Mouse (Mus musculus): ENCODE results near the gene Bank1. TPM values are rescaled to one million over a fixed set of nuclear protein-coding genes. Genes with fewer than 3 reads are reported as not detected.

Gene Bank1
- polyA plus RNA-seq, 1 experiment from 2014 or later, result 1.9 TPM

DNA sequence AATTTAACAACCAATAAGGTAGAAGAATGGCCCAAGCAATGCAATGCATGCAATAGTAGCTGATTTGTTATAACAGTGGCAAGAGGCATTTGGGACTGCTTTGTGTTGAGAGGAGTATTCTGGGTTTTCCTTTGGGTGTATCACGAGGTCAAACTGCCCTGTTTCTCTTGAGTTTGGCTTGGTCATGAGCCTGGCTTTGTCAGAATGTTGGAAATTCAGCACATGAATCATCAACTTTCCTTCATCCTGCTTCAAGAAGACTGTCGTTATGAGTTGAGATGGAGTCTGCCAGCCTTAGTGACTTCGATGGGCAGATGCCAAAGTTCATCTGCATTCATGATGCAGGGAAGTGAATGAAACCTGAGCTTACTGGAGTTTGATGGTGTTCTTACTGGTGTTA lies 175.0 kb downstream of the Bank1 start:
- no peak for ATAC-seq
- Histone ChIP-seq H3K36me3 (no peaks in the 10 kb centered on the region), H3K4me3 (replicated peaks) (no peak overlapping the region), H3K9ac (no peak overlapping the region), H3K4me2 (replicated peaks) (no peak overlapping the region), H3K27me3 (replicated peaks) (no peaks in the 10 kb centered on the region), H3K9me3 (no peaks in the 10 kb centered on the region), H3K4me1 (replicated peaks) (no peaks in the 10 kb centered on the region), H3K27ac (no peak overlapping the region)
- WGBS, result 81% methylated on average over 3 of the region's 3 CpGs

DNA sequence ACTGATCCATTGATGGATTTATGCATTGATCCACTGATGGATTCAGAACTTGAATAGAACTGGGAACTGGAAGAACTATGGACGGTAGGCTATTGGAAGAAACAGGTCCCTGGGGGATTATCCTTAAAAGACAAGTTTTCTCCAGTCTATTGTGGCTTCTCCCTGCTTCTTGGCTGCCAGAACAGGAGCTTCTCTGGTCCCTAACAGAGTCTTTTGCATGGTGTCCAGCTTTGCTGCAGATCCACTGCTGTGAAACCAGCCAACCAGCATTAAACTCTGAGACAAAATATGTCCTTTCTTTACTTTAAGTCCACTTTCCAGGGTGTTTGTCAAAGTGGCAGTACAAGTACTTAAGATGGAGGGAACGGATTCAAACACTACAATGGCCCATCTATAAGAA lies 178.7 kb downstream of the Bank1 start:
- Histone ChIP-seq H3K4me1 (replicated peaks) (no peaks in the 10 kb centered on the region), H3K36me3 (no peaks in the 10 kb centered on the region), H3K27ac (no peak overlapping the region), H3K27me3 (replicated peaks) (no peaks in the 10 kb centered on the region), H3K4me2 (replicated peaks) (no peak overlapping the region), H3K4me3 (replicated peaks) (no peak overlapping the region), H3K9me3 (no peaks in the 10 kb centered on the region), H3K9ac (no peak overlapping the region)
- WGBS, result 82% methylated on average over 2 of the region's 2 CpGs
- ATAC-seq, result no peak

DNA sequence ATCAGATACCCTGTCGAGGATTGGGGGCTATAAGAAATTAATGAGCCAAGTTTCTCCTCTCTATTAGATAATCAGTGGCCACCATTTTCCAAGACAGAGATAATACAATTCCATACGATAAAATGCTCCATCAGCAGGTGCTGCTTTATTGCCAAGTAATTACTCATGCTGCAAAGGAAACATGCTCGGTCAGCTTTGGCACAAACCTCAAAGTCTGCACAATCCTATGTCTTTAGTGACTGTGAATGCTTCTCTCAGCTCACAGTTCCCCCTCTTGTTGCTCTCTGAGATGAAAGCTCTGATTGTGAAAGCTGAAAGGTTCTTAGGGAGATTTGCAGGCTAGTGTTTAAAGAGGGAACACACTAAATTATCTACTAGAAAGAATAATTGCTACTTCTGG lies 193.9 kb downstream of the Bank1 start:
- Histone ChIP-seq H3K27me3 (replicated peaks) (no peaks in the 10 kb centered on the region), H3K27ac (no peak overlapping the region), H3K9ac (no peak overlapping the region), H3K9me3 (no peaks in the 10 kb centered on the region), H3K36me3 (no peaks in the 10 kb centered on the region), H3K4me1 (replicated peaks) (no peaks in the 10 kb centered on the region), H3K4me3 (replicated peaks) (no peak overlapping the region), H3K4me2 (replicated peaks) (no peak overlapping the region)
- ATAC-seq, result no peak
- 67% methylated on average over 3 of the region's 3 CpGs for WGBS

DNA sequence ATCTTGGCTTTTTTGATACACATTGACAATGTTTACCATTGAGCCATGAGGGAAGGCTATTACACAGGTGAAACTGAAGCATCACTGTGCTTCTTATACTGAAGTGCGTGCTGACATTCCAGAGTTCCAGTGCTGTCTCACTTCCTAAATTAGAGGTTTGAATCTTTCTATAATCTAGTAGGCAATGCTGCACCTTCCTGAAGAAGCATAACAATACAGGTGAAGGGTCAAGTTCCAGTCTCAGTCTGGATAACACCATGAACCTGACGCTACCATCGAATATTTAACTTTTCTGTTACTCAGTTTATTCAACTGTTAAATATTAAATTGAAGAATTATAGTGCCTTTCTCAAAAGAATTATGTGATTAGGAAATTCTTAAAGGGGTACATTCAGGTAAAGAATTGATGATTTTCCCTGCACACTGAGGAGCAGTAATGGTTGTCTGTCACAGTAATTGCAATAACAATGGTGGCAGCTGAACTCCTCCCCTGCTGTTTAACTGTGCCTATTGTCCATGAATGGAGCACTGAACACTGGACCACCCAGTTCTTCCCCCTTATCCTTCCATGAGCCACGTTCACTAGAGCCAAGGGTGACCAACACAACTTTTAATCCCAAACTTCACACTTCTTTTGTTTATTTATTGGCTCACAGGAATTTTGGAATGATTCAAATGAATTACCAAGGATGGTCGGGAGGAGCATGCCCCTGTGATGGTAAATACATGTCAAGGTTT lies 210.2 kb downstream of the Bank1 start:
- Histone ChIP-seq H3K4me2 (replicated peaks) (no peak overlapping the region), H3K4me3 (replicated peaks) (no peak overlapping the region), H3K27ac (no peak overlapping the region), H3K27me3 (replicated peaks) (no peaks in the 10 kb centered on the region), H3K36me3 (no peaks in the 10 kb centered on the region), H3K4me1 (replicated peaks) (no peaks in the 10 kb centered on the region), H3K9ac (no peak overlapping the region), H3K9me3 (no peaks in the 10 kb centered on the region)
- WGBS, result 74% methylated on average over 5 of the region's 5 CpGs
- ATAC-seq, result no peak

DNA sequence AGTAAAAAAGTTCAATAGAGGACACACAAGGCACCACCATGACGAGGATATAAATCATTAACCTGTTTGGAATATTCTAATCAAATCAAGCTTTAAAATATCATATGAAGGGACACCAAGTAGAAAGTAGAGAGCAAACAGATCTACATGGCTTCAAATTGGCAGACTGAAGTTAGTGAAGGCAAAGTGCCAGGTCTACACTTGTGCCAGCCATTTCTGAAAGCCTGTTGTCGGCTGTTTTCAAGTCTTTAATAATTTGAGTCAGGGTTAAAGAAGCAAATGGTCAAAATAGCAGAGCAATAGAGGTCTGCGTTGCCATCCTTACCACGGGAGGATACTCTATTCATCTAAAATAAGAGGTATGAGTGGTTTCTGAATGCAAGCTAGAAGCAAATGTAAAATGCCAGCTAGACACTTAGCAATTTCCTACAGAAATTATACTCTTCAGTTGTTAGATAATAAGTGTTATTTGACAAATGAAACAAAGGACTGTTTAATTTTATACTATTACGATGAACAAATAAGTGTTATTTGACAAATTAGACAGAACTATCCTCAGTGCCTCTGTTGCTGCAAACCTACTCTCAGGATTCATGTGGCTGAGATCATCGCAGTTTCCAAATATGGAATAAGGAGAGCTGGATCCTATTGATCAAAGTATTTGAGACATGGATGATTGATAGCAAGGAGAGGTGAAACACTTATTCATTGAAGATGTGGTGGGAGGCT lies 216.3 kb downstream of the Bank1 start:
- no peak overlapping the region for H3K27ac ChIP-seq
- no peak overlapping the region for H3K4me2 ChIP-seq (replicated peaks)
- no peaks in the 10 kb centered on the region for H3K36me3 ChIP-seq
- 87% methylated on average over 6 of the region's 6 CpGs for WGBS
- H3K4me1 ChIP-seq (replicated peaks), result no peaks in the 10 kb centered on the region
- no peak overlapping the region for H3K4me3 ChIP-seq (replicated peaks)
- H3K27me3 ChIP-seq (replicated peaks), result no peaks in the 10 kb centered on the region
- H3K9ac ChIP-seq, result no peak overlapping the region
- no peak for ATAC-seq
- no peaks in the 10 kb centered on the region for H3K9me3 ChIP-seq

DNA sequence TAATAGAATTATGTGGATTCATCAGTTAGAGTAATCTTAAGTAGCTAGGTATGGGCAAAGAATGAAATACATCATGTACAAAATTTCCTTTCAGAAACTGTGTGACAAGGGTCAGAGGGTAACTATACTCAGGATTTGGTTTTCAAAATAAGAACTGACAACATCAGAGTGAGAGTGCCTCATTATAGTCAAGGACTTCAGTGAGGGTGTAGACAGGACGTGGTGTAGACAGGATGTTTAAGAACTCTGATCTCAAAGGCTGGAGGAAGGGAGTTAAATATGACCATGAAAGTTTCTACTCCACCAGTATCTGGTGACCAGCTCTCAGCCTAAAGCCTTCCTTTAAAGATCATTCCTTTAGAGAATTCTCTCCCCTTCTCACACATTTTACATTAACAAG lies 219.4 kb downstream of the Bank1 start:
- no peaks in the 10 kb centered on the region for H3K9me3 ChIP-seq
- no peak overlapping the region for H3K4me2 ChIP-seq (replicated peaks)
- WGBS, result 38% methylated on average over 1 of the region's 1 CpGs
- no peak overlapping the region for H3K27ac ChIP-seq
- no peak overlapping the region for H3K9ac ChIP-seq
- H3K36me3 ChIP-seq, result no peaks in the 10 kb centered on the region
- no peaks in the 10 kb centered on the region for H3K27me3 ChIP-seq (replicated peaks)
- no peaks in the 10 kb centered on the region for H3K4me1 ChIP-seq (replicated peaks)
- no peak overlapping the region for H3K4me3 ChIP-seq (replicated peaks)
- no peak for ATAC-seq

DNA sequence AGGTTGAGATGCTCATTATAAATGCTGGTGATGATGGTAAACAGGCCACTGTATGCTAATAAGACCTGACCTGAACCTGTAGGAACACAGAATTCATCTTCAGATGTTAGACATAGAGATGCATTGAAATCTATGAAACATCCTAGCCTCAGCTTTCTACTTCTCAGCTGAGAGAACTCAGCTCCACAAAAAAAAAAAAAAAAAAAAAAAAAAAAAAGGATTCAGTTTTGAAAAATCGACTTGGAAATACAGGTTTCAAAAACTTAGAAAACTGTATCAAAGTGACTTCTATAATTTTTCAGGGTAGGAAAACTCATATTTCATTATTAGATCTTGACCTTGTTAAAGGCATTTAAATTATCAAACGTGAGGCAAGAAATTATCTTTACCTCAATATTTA lies 222.5 kb downstream of the Bank1 start:
- Histone ChIP-seq H3K27me3 (replicated peaks) (no peaks in the 10 kb centered on the region), H3K9me3 (no peaks in the 10 kb centered on the region), H3K4me3 (replicated peaks) (no peak overlapping the region), H3K4me1 (replicated peaks) (no peaks in the 10 kb centered on the region), H3K9ac (no peak overlapping the region), H3K36me3 (no peaks in the 10 kb centered on the region), H3K4me2 (replicated peaks) (no peak overlapping the region), H3K27ac (no peak overlapping the region)
- WGBS, result 87% methylated on average over 2 of the region's 2 CpGs
- no peak for ATAC-seq

DNA sequence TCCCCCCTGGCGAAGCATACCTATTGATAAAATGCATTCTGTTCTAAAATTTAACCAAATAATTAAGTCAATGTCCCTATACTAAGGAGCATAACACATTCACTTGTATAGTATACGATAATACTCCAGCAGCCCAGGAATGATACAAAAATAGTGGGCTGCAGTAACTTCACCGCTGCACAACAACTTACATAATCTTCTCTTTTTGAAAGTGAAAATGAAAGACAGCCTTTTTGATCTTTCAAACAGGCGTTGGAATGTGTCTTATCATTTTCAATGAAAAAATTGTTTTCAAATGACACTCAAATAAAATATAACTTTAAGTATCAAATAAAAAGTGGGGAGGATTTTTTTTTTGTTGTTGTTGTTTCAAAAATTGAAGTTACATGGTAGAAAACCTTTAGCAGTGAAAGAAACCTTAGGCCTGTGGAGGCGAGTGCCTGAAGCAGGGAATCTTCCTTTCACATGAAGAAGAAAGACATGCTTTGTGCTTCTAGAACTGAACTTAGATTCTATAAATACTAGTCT lies 224.8 kb downstream of the Bank1 start:
- WGBS, result 87% methylated on average over 5 of the region's 5 CpGs
- H3K27me3 ChIP-seq (replicated peaks), result no peaks in the 10 kb centered on the region

DNA sequence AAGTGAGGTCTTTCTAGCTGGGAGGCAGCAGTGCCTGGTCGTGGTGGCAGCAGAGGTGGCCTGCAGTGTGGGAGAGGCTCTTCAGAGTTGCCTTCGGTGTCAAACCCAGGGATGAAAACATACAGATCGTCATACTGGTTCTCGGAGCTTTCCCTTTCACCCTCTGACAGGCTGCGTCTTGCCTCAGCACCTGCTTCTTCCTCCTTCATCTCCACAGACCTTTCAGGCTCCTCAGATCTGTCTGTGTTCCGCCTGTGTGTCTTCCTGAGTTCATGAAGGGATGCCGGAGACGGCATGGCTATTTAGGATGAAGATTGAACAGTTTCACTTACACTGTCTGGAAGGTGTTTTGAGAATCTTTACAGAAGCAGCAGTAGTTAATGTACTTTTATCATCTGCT lies 225.6 kb downstream of the Bank1 start:
- H3K4me2 ChIP-seq (replicated peaks), result no peak overlapping the region

More for the DNA sequence above, 224.8 kb downstream of the Bank1 start:
- Histone ChIP-seq H3K36me3 (no peaks in the 10 kb centered on the region), H3K4me3 (replicated peaks) (no peak overlapping the region), H3K9me3 (no peaks in the 10 kb centered on the region), H3K4me2 (replicated peaks) (no peak overlapping the region), H3K9ac (no peak overlapping the region), H3K4me1 (replicated peaks) (no peaks in the 10 kb centered on the region), H3K27ac (no peak overlapping the region)
- ATAC-seq, result no peak

DNA sequence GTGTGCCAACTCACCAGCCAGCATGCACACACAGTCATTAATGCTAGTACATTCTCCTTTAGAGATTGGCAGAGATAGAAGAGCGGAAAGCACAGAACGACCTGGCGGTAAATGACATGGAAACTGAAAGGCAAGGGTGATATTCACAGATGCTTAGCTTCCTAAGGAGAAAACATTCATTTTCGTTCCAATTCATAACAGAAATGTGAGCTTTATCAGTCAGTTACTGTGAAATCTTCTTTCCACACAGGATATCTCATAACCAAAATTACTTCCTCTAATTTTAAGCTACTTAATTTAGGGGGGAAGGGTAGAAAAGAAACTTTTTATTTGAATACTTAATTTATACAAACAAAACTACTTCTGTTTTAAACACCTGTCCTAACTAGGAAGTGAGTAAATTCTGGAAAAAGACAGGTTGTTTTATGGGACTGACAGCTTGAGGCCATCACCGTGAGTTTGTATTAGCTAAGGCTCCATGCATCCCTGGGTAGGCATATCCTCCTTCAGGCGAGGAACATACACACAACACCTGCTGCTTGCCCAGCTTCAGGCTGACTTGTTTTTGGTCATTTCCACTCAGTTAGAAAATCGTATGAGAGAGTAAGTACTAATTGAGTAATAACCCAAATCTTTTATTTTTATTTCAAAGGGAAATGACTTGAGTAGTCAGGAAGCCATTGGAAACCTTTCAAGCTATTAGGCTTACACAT lies 238.8 kb downstream of the Bank1 start:
- H3K9ac ChIP-seq, result no peak overlapping the region
- no peak overlapping the region for H3K27ac ChIP-seq
- 78% methylated on average over 7 of the region's 7 CpGs for WGBS
- H3K36me3 ChIP-seq, result no peaks in the 10 kb centered on the region
- H3K4me1 ChIP-seq (replicated peaks), result 0 out of 2 replicates have a peak, but pooled peaks cover 2% of the 10 kb centered on the region
- H3K27me3 ChIP-seq (replicated peaks), result no peaks in the 10 kb centered on the region
- no peak overlapping the region for H3K4me3 ChIP-seq (replicated peaks)
- H3K4me2 ChIP-seq (replicated peaks), result no peak overlapping the region
- H3K9me3 ChIP-seq, result no peaks in the 10 kb centered on the region
- ATAC-seq, result no peak

More for the DNA sequence above, 225.6 kb downstream of the Bank1 start:
- no peaks in the 10 kb centered on the region for H3K27me3 ChIP-seq (replicated peaks)
- H3K27ac ChIP-seq, result no peak overlapping the region
- H3K9me3 ChIP-seq, result no peaks in the 10 kb centered on the region
- no peaks in the 10 kb centered on the region for H3K4me1 ChIP-seq (replicated peaks)
- no peaks in the 10 kb centered on the region for H3K36me3 ChIP-seq
- no peak for ATAC-seq
- H3K9ac ChIP-seq, result no peak overlapping the region
- whole genome bisulfite sequencing, result 81% methylated on average over 8 of the region's 8 CpGs
- no peak overlapping the region for H3K4me3 ChIP-seq (replicated peaks)

DNA sequence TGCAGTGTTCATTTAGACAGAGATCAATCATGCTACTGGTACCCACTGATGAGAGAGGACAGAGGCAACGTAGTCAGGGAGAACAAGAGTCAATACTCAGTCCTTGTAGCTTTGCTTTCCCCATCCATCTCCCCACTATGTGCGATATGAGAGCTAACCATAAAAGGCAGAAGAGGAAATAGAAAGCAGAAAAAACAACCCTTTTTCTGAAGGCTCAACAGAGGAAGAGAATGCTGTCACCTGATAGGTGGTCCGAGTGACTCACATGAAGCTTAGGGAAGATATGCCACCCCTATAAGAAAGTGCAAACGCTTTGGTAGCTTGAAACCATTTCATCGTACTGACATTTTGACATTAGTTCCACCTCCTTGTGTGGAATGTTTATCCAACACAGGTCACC lies 239.4 kb downstream of the Bank1 start:
- H3K4me2 ChIP-seq (replicated peaks), result no peak overlapping the region
- ATAC-seq, result no peak
- H3K9me3 ChIP-seq, result no peaks in the 10 kb centered on the region
- H3K27me3 ChIP-seq (replicated peaks), result no peaks in the 10 kb centered on the region
- no peak overlapping the region for H3K9ac ChIP-seq
- no peak overlapping the region for H3K27ac ChIP-seq
- 67% methylated on average over 5 of the region's 5 CpGs for WGBS
- H3K36me3 ChIP-seq, result no peaks in the 10 kb centered on the region
- H3K4me1 ChIP-seq (replicated peaks), result 0 out of 2 replicates have a peak, but pooled peaks cover 2% of the 10 kb centered on the region
- no peak overlapping the region for H3K4me3 ChIP-seq (replicated peaks)

DNA sequence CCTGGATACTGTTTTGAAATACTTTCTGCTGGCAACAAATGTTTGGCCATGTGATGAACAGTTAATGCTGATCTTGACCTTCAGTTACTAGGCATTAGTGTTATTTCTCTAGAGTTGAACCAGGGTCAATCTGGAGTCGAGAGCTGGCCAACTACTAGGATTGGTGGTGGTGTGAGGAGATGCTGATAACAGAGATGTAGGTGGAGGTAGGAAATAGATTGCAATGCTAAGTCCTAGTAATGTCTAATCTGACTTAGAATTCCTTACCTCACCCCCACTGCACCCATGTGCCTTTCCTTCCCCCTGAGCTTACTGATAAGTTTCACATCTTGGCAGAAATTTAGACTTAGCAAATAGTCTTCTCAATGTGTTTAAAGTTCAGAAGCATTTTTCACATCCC lies 240.8 kb downstream of the Bank1 start:
- Histone ChIP-seq H3K9ac (no peak overlapping the region), H3K4me1 (replicated peaks) (0 out of 2 replicates have a peak, but pooled peaks cover 2% of the 10 kb centered on the region), H3K9me3 (no peaks in the 10 kb centered on the region), H3K4me2 (replicated peaks) (no peak overlapping the region), H3K4me3 (replicated peaks) (no peak overlapping the region), H3K36me3 (no peaks in the 10 kb centered on the region), H3K27ac (no peak overlapping the region), H3K27me3 (replicated peaks) (no peaks in the 10 kb centered on the region)
- no peak for ATAC-seq
- WGBS, result 83% methylated on average over 1 of the region's 1 CpGs

Data from intestine, embryonic 15.5 days (tissue).